Mouse (Mus musculus): Measurements from ENCODE around the gene Esp6. TPM values are rescaled to one million over a fixed set of nuclear protein-coding genes. Genes with fewer than 3 reads are reported as not detected.
"Not testable (repeated sequence)": the region's sequence is repeated elsewhere in the genome, so short reads cannot be mapped to it uniquely, and the experiment has no call there.

Esp6 gene
- total and polyA plus RNA-seq, 3 experiments = not detected

DNA sequence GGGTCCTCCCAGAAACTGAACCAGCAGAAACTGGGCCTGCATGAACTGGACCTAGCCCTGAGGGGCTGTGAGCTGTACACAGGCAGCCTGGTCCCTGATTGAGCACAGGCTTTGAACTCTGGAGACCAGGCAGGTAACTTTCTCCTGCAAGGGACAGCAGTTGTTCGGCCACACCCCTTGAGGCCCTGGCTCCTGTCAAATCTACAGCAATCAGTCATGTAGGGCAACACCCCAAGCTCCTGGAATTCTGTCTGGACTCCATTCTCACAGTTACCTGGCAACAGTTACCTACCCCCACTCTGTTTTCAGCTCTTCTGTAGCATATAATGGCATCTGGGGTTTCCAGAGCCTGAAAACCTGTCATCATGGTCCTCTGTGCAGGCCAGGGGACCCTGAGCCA lies 30.2 kb upstream of the Esp6 start:
- Histone ChIP-seq H3K9me3 (replicated peaks; ENCODE audit: insufficient read depth, low read length) (no peaks in the 10 kb centered on the region), H3K4me1 (ENCODE audit: control insufficient read depth in 1 of 2, insufficient read depth in 2 of 2, low read length in 2 of 2) (peaks cover 2 to 5% of the 10 kb centered on the region in 2 experiments; a peak in 3 of 4 replicates), H3K79me2 (ENCODE audit: control insufficient read depth, insufficient read depth, low read length, poor library complexity) (no peaks in the 10 kb centered on the region), H3K4me3 (ENCODE audit: control insufficient read depth in 1 of 2, insufficient read depth in 1 of 2, low read depth in 2 of 2, low read length in 2 of 2) (no peak overlapping the region), H3K27me3 (ENCODE audit: control insufficient read depth in 1 of 2, insufficient read depth in 2 of 2, low read length in 2 of 2) (no peaks in the 10 kb centered on the region), H3K9ac (ENCODE audit: control insufficient read depth, low read depth, low read length, poor library complexity, severe bottlenecking) (no peak overlapping the region), H3K36me3 (ENCODE audit: control insufficient read depth in 1 of 2, insufficient read depth in 2 of 2, low read length in 2 of 2) (peaks cover 0 to 11% of the 10 kb centered on the region in 2 experiments; a peak in 2 of 4 replicates), H3K27ac (ENCODE audit: control insufficient read depth, low read depth, low read length) (no peak overlapping the region)
- no peak for TF ChIP-seq ELF1 (IDR thresholded peaks at IDR 0.05; ENCODE audit: low read depth, low read length)
- no peak for TF ChIP-seq CHD1 (IDR thresholded peaks at IDR 0.05; ENCODE audit: low read depth, low read length)
- no peak for TF ChIP-seq TAL1 (IDR thresholded peaks at IDR 0.05; ENCODE audit: low read length)
- no peak for TF ChIP-seq USF2 (IDR thresholded peaks at IDR 0.05; ENCODE audit: borderline replicate concordance in 1 of 2, insufficient read depth in 1 of 2, low read depth in 1 of 2, low read length in 2 of 2)
- no peak for TF ChIP-seq NELFE (IDR thresholded peaks at IDR 0.05; ENCODE audit: low read depth, low read length)
- TF ChIP-seq MYB (IDR thresholded peaks at IDR 0.05; ENCODE audit: low read depth, low read length) = no peak
- no peak for TF ChIP-seq MAZ (IDR thresholded peaks at IDR 0.05; ENCODE audit: low read depth, low read length)
- no peak for TF ChIP-seq ZKSCAN1 (IDR thresholded peaks at IDR 0.05; ENCODE audit: low read depth, low read length)
- DNase-seq (ENCODE audit: low read depth, low spot score) = no peak

DNA sequence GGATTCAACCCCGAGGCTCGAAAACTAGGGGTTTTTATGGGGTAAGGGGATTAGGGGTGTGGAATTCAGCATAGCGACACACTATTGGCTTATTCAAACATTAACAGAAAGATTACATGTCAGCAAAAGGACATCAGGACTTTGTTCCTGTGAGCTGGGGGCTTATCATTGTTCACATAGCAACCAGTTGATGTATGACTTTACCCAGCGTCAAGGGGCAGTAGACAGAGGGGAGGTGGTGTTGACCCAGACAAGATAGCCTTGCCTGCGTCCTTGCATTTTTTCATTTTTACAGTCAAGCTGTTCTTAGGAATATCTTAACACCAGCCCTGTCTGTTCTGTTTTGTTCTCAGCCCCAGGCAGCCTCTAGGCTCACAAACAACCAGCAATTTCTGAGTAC lies 14.3 kb upstream of the Esp6 start:
- not testable (repeated sequence) for H3K9ac ChIP-seq (ENCODE audit: control insufficient read depth, low read depth, low read length, poor library complexity, severe bottlenecking); H3K36me3 ChIP-seq (ENCODE audit: control insufficient read depth in 1 of 2, insufficient read depth in 2 of 2, low read length in 2 of 2); H3K4me3 ChIP-seq (ENCODE audit: control insufficient read depth in 1 of 2, insufficient read depth in 1 of 2, low read depth in 2 of 2, low read length in 2 of 2); H3K27me3 ChIP-seq (ENCODE audit: control insufficient read depth in 1 of 2, insufficient read depth in 2 of 2, low read length in 2 of 2); DNase-seq (ENCODE audit: low read depth, low spot score); H3K27ac ChIP-seq (ENCODE audit: control insufficient read depth, low read depth, low read length); H3K9me3 ChIP-seq (replicated peaks; ENCODE audit: insufficient read depth, low read length); H3K4me1 ChIP-seq (ENCODE audit: control insufficient read depth in 1 of 2, insufficient read depth in 2 of 2, low read length in 2 of 2); H3K79me2 ChIP-seq (ENCODE audit: control insufficient read depth, insufficient read depth, low read length, poor library complexity)

DNA sequence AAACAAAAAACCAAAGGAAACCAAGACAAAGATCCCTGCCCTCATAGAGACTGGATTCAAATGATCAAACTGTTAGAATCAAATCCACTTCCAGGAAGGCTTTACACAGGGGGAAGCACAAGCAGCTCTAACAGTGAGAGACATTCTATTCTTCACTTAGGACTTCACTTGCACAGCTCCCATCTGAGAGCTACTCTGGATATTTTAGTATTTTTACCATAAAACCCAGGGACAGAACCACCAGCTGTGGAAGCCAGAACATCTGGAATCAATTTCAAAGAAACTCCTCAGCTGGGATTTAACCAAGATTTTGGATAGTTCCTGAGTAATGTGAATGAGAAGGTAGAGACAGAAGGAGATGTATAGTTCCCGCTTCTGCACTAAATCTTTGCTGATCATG lies 7.8 kb upstream of the Esp6 start:
- no peak for DNase-seq (ENCODE audit: low read depth, low spot score)
- H3K36me3 ChIP-seq (ENCODE audit: control insufficient read depth in 1 of 2, insufficient read depth in 2 of 2, low read length in 2 of 2) = no peaks in the 10 kb centered on the region
- TF ChIP-seq ELF1 (IDR thresholded peaks at IDR 0.05; ENCODE audit: low read depth, low read length) (no peak), ZC3H11A (IDR thresholded peaks at IDR 0.05; ENCODE audit: low read depth, low read length) (no peak), GABPA (IDR thresholded peaks at IDR 0.05; ENCODE audit: low read depth, low read length) (no peak), TAL1 (IDR thresholded peaks at IDR 0.05; ENCODE audit: low read length) (no peak), JUND (IDR thresholded peaks at IDR 0.05; ENCODE audit: low read depth, low read length) (no peak), ZNF384 (IDR thresholded peaks at IDR 0.05; ENCODE audit: low read depth, low read length) (no peak), SIN3A (IDR thresholded peaks at IDR 0.05; ENCODE audit: low read length) (no peak)
- no peaks in the 10 kb centered on the region for H3K9me3 ChIP-seq (replicated peaks; ENCODE audit: insufficient read depth, low read length)
- H3K4me3 ChIP-seq (ENCODE audit: control insufficient read depth in 1 of 2, insufficient read depth in 1 of 2, low read depth in 2 of 2, low read length in 2 of 2) = no peak overlapping the region
- H3K9ac ChIP-seq (ENCODE audit: control insufficient read depth, low read depth, low read length, poor library complexity, severe bottlenecking) = no peak overlapping the region
- H3K27me3 ChIP-seq (ENCODE audit: control insufficient read depth in 1 of 2, insufficient read depth in 2 of 2, low read length in 2 of 2) = no peaks in the 10 kb centered on the region
- no peaks in the 10 kb centered on the region for H3K79me2 ChIP-seq (ENCODE audit: control insufficient read depth, insufficient read depth, low read length, poor library complexity)
- H3K27ac ChIP-seq (ENCODE audit: control insufficient read depth, low read depth, low read length) = no peak overlapping the region
- H3K4me1 ChIP-seq (ENCODE audit: control insufficient read depth in 1 of 2, insufficient read depth in 2 of 2, low read length in 2 of 2) = no peaks in the 10 kb centered on the region

DNA sequence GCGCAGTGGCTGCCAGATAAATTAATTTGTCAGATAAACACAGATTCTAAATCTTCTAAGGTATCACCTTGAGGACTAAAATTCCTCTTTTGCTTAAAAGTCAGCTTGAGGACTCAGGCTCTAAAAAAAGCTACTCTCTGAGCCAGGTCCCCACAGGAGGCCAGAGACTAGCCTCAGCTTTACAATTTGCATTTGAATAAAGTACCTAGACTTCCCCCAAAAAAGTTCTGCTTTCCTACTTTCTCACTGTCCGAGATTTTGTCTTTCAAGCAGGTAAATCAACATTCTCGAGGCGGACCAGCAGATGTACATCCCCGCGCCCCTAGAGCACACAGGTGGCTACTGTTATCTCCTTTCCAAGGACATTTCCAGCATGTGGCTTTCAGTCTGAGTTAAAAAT lies 22.6 kb downstream of the Esp6 start:
- H3K27me3 ChIP-seq (ENCODE audit: control insufficient read depth in 1 of 2, insufficient read depth in 2 of 2, low read length in 2 of 2); H3K4me3 ChIP-seq (ENCODE audit: control insufficient read depth in 1 of 2, insufficient read depth in 1 of 2, low read depth in 2 of 2, low read length in 2 of 2); H3K4me1 ChIP-seq (ENCODE audit: control insufficient read depth in 1 of 2, insufficient read depth in 2 of 2, low read length in 2 of 2); DNase-seq (ENCODE audit: low read depth, low spot score); H3K9ac ChIP-seq (ENCODE audit: control insufficient read depth, low read depth, low read length, poor library complexity, severe bottlenecking); H3K27ac ChIP-seq (ENCODE audit: control insufficient read depth, low read depth, low read length); H3K9me3 ChIP-seq (replicated peaks; ENCODE audit: insufficient read depth, low read length); H3K36me3 ChIP-seq (ENCODE audit: control insufficient read depth in 1 of 2, insufficient read depth in 2 of 2, low read length in 2 of 2); H3K79me2 ChIP-seq (ENCODE audit: control insufficient read depth, insufficient read depth, low read length, poor library complexity): not testable (repeated sequence)

Measured in MEL (cell line).